Mouse (Mus musculus): ENCODE data around the gene Bbx. TPM values are rescaled to one million over a fixed set of nuclear protein-coding genes. Genes with fewer than 3 reads are reported as not detected.

The Bbx gene
- total and polyA plus RNA-seq, 2 experiments from 2014 or later, result 15.5 to 17.9 TPM

DNA sequence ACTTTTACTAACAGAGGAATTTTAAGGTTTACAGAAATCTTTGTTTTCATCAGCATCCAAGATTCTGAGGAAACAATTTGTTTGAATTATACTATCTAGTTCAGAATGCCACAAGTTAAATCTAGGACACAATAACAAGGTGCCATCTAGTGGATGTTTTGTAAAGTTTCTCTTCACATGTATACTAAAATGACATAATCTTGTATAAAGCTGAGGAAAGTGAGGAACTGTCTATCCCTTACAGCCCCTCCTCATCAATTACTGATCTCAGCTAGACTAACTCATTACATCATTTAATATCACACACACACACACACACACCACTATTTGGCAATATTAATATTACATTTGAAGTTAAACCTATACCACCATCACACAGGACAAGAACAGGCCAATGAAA lies 125.5 kb downstream of the Bbx start:
- DNase-seq (ENCODE audit: low spot score) (peak; percentile 68), ATAC-seq (peak; percentile 52)
- no peaks in the 10 kb centered on the region for H3K36me3 ChIP-seq (ENCODE audit: insufficient read depth, low read length)
- H3K27me3 ChIP-seq (ENCODE audit: insufficient read depth, low read length), result no peaks in the 10 kb centered on the region
- H3K4me2 ChIP-seq (ENCODE audit: low read depth, low read length), result no peak overlapping the region
- no peak overlapping the region for H3K27ac ChIP-seq
- no peak overlapping the region for H3K9ac ChIP-seq (replicated peaks; ENCODE audit: low read length)
- no peak overlapping the region for H3K4me3 ChIP-seq (ENCODE audit: low read length)
- H3K4me1 ChIP-seq (ENCODE audit: insufficient read depth, low read length), result no peaks in the 10 kb centered on the region; the same call in 1 of the 2 replicates
- peak; percentile 67 for TF ChIP-seq CTCF (IDR thresholded peaks at IDR 0.05; ENCODE audit: low read depth)
- no peaks in the 10 kb centered on the region for H3K9me3 ChIP-seq (ENCODE audit: low read length)

DNA sequence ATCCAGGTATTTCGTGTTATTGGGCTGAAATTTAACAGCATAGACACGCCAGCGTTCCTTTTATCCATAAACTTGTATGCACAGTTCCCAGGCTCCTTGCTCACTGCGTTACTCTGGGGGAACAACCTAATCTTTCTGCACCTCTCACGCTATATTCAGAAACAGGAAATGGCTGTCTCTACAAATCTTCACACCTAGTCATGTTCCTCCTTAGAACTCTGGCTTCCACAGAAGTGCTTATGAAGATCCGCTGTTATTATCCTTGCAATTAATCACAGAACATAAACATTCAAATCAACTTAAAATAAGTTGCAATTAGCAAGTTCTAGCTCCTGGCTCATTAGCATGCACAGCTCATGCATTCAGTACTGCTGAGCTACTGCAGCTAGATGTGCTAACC lies 127.0 kb downstream of the Bbx start:
- DNase-seq (ENCODE audit: low spot score), result no peak
- no peak for TF ChIP-seq CTCF (IDR thresholded peaks at IDR 0.05; ENCODE audit: low read depth)
- WGBS, result 93% methylated on average over 6 of the region's 6 CpGs

DNA sequence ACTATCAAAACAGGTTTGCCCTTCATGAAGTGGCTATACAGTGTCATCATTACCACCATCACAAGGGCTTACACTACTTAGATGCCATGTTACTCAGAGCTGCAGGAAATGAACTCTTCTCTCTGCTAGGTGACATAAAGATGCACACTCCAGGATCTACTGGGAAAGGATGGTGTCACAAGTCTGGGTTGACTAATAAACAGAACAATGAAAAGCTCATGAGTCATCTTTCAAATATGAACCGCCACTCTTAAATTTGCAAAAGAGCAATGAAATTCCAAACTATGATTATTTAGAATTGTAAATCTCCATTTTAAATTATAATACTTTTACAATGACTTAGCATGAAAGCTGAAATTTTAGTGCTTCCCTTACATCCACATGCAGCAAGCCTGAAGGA lies 129.6 kb downstream of the Bbx start:
- H3K9ac ChIP-seq (replicated peaks; ENCODE audit: low read length), result no peak overlapping the region
- ATAC-seq, result no peak
- WGBS, result 98% methylated on average over 1 of the region's 1 CpGs

More for the DNA sequence above, 127.0 kb downstream of the Bbx start:
- H3K4me1 ChIP-seq (ENCODE audit: insufficient read depth, low read length), result no peaks in the 10 kb centered on the region; the same call in 1 of the 2 replicates
- no peak for ATAC-seq
- no peaks in the 10 kb centered on the region for H3K9me3 ChIP-seq (ENCODE audit: low read length)
- no peaks in the 10 kb centered on the region for H3K27me3 ChIP-seq (ENCODE audit: insufficient read depth, low read length)
- H3K4me2 ChIP-seq (ENCODE audit: low read depth, low read length), result no peak overlapping the region
- H3K4me3 ChIP-seq (ENCODE audit: low read length), result no peak overlapping the region
- H3K9ac ChIP-seq (replicated peaks; ENCODE audit: low read length), result no peak overlapping the region
- no peaks in the 10 kb centered on the region for H3K36me3 ChIP-seq (ENCODE audit: insufficient read depth, low read length)
- no peak overlapping the region for H3K27ac ChIP-seq

DNA sequence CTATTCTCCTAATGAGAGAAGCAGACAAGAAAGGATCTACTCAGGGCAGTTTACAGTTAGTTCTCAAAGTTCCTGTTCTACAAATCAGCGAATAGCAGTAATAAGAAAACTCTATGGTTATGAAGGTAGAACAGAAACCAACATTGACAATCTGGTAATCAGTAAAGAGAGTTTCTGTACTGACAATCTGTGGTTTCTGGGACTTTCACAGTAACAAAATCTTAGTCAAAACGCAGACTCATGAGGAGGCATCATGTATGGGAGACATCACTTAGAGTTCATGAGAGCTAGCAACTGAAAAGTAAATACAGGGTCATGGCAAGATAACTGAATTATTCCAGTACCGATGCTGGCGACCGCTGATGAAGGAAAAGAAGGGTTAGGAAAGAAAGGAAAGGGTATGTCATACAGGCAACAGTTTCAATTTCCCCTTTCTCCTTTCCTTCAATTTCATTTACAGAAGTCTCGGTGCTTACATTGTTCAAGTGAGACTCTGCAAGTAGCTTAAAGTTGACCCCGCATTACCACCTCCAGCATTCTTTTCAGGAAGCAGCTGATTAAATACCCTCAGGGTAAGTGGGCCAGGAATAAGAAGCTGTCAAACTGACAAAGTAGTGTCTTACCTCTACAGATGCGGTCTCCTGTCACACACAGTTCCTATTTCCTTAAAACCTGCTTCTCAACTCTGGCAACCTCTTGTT lies 133.3 kb downstream of the Bbx start:
- Histone ChIP-seq H3K9ac (replicated peaks; ENCODE audit: low read length) (0 out of 2 replicates have a peak overlapping the region, but pooled peaks have one; percentile 13), H3K9me3 (ENCODE audit: low read length) (no peaks in the 10 kb centered on the region), H3K4me3 (ENCODE audit: low read length) (no peak overlapping the region), H3K27me3 (ENCODE audit: insufficient read depth, low read length) (no peaks in the 10 kb centered on the region), H3K4me2 (ENCODE audit: low read depth, low read length) (no peak overlapping the region), H3K36me3 (ENCODE audit: insufficient read depth, low read length) (no peaks in the 10 kb centered on the region), H3K4me1 (ENCODE audit: insufficient read depth, low read length) (no peaks in the 10 kb centered on the region), H3K27ac (no peak overlapping the region)
- no peak for TF ChIP-seq CTCF (IDR thresholded peaks at IDR 0.05; ENCODE audit: low read depth)
- 84% methylated on average over 8 of the region's 8 CpGs for WGBS
- ATAC-seq (no peak), DNase-seq (ENCODE audit: low spot score) (no peak)

More for the DNA sequence above, 129.6 kb downstream of the Bbx start:
- no peaks in the 10 kb centered on the region for H3K9me3 ChIP-seq (ENCODE audit: low read length)
- no peak for TF ChIP-seq CTCF (IDR thresholded peaks at IDR 0.05; ENCODE audit: low read depth)
- no peak for DNase-seq (ENCODE audit: low spot score)
- no peaks in the 10 kb centered on the region for H3K4me1 ChIP-seq (ENCODE audit: insufficient read depth, low read length)
- H3K4me3 ChIP-seq (ENCODE audit: low read length), result no peak overlapping the region
- H3K27ac ChIP-seq, result no peak overlapping the region
- no peaks in the 10 kb centered on the region for H3K36me3 ChIP-seq (ENCODE audit: insufficient read depth, low read length)
- H3K27me3 ChIP-seq (ENCODE audit: insufficient read depth, low read length), result no peaks in the 10 kb centered on the region
- no peak overlapping the region for H3K4me2 ChIP-seq (ENCODE audit: low read depth, low read length)

DNA sequence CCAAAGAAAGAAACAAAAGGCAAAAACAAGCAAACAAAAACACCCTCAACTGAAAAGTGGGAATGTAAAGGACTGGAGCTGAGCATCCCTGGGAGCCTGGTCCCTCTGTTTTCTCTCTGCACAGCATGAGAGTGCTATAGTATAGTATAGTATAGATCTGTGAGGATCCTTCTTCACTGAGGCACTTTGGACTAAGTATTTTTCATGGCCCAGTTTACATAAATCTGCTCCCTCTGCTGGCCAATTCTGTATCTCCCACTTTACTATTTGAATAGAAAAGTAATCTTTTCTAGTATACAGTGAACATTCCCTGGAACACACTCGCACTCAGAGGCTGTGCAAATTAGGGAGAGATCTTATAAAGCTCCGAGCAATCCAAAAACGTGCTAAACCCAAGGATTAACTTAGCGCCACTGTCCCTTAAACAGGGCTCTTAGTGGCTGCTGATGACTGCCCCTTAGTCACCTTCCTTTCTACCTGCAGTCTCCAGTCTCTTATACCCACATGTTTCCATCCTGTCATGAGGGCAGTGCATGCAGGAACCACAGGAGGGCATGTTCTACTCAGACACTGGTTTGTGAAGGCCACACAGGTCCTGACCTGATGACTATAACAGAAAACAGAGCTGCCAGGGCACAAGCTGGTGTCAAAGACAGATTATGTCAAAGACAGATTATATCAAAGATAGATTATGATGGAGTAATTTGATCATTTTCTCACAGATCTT lies 138.5 kb downstream of the Bbx start:
- peak; percentile 62 for TF ChIP-seq CTCF (IDR thresholded peaks at IDR 0.05; ENCODE audit: low read depth)
- H3K9me3 ChIP-seq (ENCODE audit: low read length), result no peaks in the 10 kb centered on the region
- DNase-seq (ENCODE audit: low spot score), result peak; percentile 73
- 80% methylated on average over 4 of the region's 4 CpGs for WGBS
- no peaks in the 10 kb centered on the region for H3K36me3 ChIP-seq (ENCODE audit: insufficient read depth, low read length)
- H3K4me3 ChIP-seq (ENCODE audit: low read length), result no peak overlapping the region
- no peak overlapping the region for H3K4me2 ChIP-seq (ENCODE audit: low read depth, low read length)
- no peaks in the 10 kb centered on the region for H3K27me3 ChIP-seq (ENCODE audit: insufficient read depth, low read length)
- no peak overlapping the region for H3K27ac ChIP-seq
- no peak overlapping the region for H3K9ac ChIP-seq (replicated peaks; ENCODE audit: low read length)
- H3K4me1 ChIP-seq (ENCODE audit: insufficient read depth, low read length), result no peaks in the 10 kb centered on the region
- no peak for ATAC-seq

DNA sequence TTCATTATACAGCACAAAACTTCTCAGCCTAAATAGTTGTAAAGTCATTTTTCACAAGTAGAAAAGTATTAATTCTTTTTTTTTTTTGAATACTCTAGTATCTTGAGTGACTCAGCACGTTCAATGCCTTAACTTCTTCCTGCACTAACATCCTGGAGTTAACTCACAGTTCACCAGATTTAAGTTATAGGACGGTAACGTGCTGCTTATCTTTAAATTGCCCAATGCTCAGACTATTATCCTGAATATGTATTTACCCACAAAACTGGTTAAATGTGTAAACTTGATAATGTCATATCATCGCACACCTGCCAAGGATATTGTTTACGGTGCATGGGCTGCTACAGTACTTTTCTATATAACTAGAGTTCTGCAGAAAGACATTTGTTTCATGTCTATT lies 139.4 kb downstream of the Bbx start:
- no peak overlapping the region for H3K27ac ChIP-seq
- no peaks in the 10 kb centered on the region for H3K36me3 ChIP-seq (ENCODE audit: insufficient read depth, low read length)
- no peak for DNase-seq (ENCODE audit: low spot score)
- no peak overlapping the region for H3K4me3 ChIP-seq (ENCODE audit: low read length)
- no peak for TF ChIP-seq CTCF (IDR thresholded peaks at IDR 0.05; ENCODE audit: low read depth)
- WGBS, result 96% methylated on average over 5 of the region's 5 CpGs
- no peaks in the 10 kb centered on the region for H3K27me3 ChIP-seq (ENCODE audit: insufficient read depth, low read length)
- H3K9me3 ChIP-seq (ENCODE audit: low read length), result no peaks in the 10 kb centered on the region
- H3K4me1 ChIP-seq (ENCODE audit: insufficient read depth, low read length), result no peaks in the 10 kb centered on the region
- H3K9ac ChIP-seq (replicated peaks; ENCODE audit: low read length), result no peak overlapping the region
- ATAC-seq, result no peak
- H3K4me2 ChIP-seq (ENCODE audit: low read depth, low read length), result no peak overlapping the region

DNA sequence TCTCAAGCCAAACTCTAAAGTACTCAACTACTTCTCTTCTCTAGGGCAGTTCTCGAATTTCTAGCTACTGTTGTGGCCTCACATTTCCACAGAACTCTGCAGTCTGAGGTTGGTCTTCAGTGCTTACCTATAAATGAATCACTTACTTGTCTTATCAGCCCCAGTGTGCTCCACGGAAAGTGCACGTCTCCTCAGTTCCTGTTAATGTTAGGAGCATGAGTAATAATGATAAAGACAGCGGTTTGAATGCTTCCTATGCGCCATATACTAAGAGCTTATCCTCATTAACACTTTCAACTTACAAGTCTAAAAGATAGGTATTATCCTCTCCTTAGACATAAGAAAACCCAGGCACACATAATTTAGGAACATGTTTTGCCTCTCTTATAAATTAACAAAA lies 142.4 kb downstream of the Bbx start:
- H3K36me3 ChIP-seq (ENCODE audit: insufficient read depth, low read length), result no peaks in the 10 kb centered on the region
- no peaks in the 10 kb centered on the region for H3K9me3 ChIP-seq (ENCODE audit: low read length)
- H3K27ac ChIP-seq, result no peak overlapping the region
- no peak for TF ChIP-seq CTCF (IDR thresholded peaks at IDR 0.05; ENCODE audit: low read depth)
- 86% methylated on average over 5 of the region's 5 CpGs for WGBS
- ATAC-seq (no peak), DNase-seq (ENCODE audit: low spot score) (no peak)
- H3K9ac ChIP-seq (replicated peaks; ENCODE audit: low read length), result no peak overlapping the region
- H3K27me3 ChIP-seq (ENCODE audit: insufficient read depth, low read length), result no peaks in the 10 kb centered on the region
- H3K4me1 ChIP-seq (ENCODE audit: insufficient read depth, low read length), result no peaks in the 10 kb centered on the region
- H3K4me3 ChIP-seq (ENCODE audit: low read length), result no peak overlapping the region
- no peak overlapping the region for H3K4me2 ChIP-seq (ENCODE audit: low read depth, low read length)

All from hindbrain, postnatal 0 days (tissue).